Mouse (Mus musculus) skeletal muscle tissue, adult 2 months (tissue): ENCODE data around the gene Neurl4.
"Not testable (repeated sequence)": the region's sequence is repeated elsewhere in the genome, so short reads cannot be mapped to it uniquely, and the experiment has no call there.

ENCODE experiments used
- DNase-seq: peaks from one replicate; pipeline ENCODE4 v3.0.0-alpha.2; 2012; ENCODE audit warnings: low read depth, low spot score

The Neurl4 gene

DNA sequence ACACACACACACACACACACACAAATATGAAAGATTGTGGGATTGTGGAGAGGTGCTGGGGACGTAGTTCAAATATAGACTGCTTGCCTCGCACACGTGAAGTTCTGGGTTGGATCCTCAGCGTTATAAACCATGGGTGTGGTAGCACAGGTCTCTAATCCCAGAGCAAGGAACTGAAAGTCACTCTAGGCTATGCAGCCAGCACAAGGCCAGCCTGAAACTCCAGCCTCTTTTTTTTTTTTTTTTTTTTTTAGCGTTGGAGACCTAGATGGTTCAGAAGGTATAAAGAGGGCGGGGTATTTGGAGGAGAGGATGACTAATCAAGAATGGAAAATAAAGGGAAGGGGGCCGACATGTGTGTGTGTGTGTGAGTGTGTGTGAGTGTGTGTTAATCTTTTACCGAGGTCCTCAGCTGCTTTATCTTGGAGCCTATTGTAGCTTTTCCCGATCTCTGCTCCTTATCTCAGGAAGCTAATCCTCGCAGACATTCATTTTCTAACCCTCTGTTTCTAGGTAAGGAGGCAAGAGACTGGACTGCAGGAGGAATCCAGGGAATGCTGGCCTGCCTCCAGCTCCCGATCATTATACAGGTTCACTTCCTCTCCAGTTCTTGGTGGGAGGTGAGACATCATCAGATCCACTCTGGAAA, 52.5 kb downstream of the Neurl4 start:
- no peak for DNase-seq

DNA sequence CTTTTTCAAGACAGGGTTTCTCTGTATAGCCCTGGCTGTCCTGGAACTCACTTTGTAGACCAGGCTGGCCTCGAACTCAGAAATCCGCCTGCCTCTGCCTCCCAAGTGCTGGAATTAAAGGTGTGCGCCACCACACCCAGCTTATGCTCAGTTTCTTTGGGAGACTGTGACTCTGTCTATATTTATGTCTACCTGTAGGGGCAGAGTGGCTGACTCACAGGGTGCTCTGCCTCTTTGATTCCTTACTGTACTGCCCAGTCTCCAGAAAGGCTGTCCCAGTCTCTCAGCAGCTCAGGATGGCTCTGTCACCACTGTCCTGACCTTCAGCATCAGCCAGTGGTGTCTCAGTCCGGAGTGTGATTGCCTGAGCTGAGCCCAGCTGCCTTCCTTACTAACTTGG, 54.7 kb downstream of the Neurl4 start:
- DNase-seq: not testable (repeated sequence)

DNA sequence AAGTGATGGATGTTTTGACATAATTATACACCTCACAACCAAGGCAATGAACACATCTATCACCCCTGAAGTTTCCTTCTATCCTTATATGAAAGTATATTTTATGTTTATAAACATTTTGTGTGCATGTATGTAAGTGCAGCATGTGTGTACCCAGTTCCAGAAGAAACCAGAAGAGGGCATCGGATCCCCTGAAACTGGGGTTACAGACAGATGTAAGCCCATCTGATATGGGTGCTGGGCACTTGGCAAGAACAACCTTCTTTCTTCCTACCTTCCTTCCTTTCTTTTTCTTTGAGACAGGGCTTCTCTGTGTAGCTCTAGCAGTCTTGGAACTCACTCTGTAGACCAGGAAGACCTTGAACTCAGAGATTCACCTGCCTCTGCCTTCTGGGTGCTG, 55.3 kb downstream of the Neurl4 start:
- no peak for DNase-seq

DNA sequence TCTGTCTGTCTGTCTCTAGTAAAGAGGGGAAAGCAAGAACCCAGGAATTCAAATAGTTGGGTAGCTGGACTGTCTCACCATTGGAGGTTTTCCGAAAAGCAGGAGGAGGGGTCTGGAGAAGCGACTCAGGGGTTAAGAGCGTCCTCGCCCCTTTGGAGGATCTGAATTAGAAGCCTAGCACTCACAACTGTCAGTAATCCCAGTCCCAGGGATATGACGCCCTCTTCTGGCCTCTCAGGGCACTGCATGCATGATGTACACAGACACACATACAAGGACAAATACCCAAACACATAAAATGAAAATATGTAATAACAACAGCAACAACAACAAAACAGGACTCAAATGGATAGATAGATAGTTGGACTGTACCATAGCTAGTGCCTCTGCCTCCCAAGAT, 59.7 kb downstream of the Neurl4 start:
- DNase-seq: no peak

DNA sequence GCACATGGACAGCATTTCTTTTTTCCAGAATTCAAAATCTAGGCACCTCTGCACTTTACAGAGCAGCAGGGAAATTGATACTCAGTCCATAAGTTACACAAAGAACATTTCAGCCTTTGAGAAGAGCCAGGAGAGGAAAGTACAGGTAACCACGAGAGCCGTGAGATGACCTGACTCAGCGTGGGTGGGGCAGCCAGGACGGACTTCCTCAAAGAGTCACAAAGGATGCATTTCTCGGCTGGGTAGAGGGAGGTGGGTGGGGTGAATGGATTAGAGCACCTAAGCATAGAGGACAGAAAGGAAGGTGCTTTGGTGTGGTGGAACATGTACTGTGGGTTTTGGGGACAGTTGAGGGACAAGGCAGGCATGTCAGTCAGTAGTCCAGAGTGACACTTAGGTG, 61.0 kb downstream of the Neurl4 start:
- DNase-seq: no peak
